Mouse (Mus musculus) myocyte (in vitro differentiated cells): Measurements from ENCODE around the gene Tmc8.

Source experiments
- MYOD1 ChIP-seq, 3 experiments: IDR thresholded peaks; one replicate each; pipeline ENCODE4 v1.6.1; 2011; ENCODE audit warnings: control low read depth in 2 of 3, low read depth in 2 of 3, mild to moderate bottlenecking in 2 of 3, moderate library complexity in 1 of 3; ENCODE audit not compliant: insufficient read length in 2 of 3, control insufficient read depth in 1 of 3
- POLR2A ChIP-seq: IDR thresholded peaks from one replicate; pipeline ENCODE4 v1.6.1; 2011; ENCODE audit warnings: low read depth, mild to moderate bottlenecking, control low read depth, moderate library complexity; ENCODE audit not compliant: insufficient read length
- POLR2AphosphoS2 ChIP-seq: IDR thresholded peaks from one replicate; pipeline ENCODE4 v1.6.1; 2011; ENCODE audit warnings: low read depth, control low read depth; ENCODE audit not compliant: insufficient read length
- TCF12 ChIP-seq: IDR thresholded peaks from one replicate; pipeline ENCODE4 v1.6.1; 2011; ENCODE audit warnings: mild to moderate bottlenecking, control low read depth; ENCODE audit not compliant: poor library complexity, insufficient read depth, severe bottlenecking
- USF1 ChIP-seq: IDR thresholded peaks from one replicate; pipeline ENCODE4 v1.6.1; 2011; ENCODE audit warnings: low read depth, mild to moderate bottlenecking, control low read depth, moderate library complexity

- TF ChIP-seq POLR2A (no peak), TCF12 (no peak), USF1 (no peak), MYOD1 (IDR thresholded peaks at IDR 0.05; ENCODE audit: control insufficient read depth in 1 of 3, insufficient read length in 2 of 3, low read depth in 2 of 3) (no peak), POLR2AphosphoS2 (no peak)
These were observed 41.5 kb downstream of the Tmc8 start for GRCm38 (mm10) chr11:117823411-117823810.
